Mouse (Mus musculus): ENCODE results near the gene Cwf19l1.
A peak's percentile ranks its signal among the peaks of the same experiment; 100 is the strongest.

The Cwf19l1 gene

DNA sequence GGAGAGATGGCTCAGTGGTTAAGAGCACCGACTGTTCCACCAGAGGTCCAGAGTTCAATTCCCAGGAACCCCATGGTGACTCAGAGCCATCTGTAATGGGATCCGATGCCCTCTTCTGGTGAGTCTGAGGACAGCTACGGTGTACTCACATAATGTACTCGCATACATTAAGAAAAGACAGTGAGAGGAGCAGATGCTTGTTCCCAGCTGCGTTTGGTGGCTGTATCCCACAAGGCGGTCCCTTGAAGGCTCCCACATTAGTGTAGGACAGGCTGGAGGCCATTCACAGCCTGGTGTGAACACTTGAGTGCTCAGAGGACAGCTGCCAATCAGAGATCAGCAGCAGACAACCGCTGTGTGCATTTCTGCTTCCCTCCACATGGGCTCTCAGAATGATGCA, 24.0 kb downstream of the Cwf19l1 start:
- no peak for DNase-seq (ENCODE audit: low spot score in 2 of 2)

DNA sequence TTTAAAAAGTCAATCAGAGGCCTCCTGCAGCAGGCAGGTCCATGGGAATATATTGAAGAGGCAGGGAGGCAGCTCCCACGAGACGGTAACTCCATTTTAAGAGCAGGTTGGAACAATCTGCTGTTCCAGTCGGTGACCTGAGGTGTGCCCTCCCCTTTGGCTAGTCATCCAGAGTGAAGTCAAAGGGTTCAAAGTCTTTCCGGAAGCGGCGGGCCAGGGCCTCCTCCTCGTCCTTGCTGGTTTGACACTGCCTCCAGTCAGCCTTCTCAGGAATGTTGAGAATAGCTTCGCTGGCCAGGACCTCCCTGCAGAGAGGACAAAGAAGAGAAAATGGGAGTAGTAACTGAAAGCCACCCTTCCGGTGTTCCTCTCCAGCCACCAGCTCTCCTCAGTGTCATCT, 25.3 kb downstream of the Cwf19l1 start:
- DNase-seq (ENCODE audit: low spot score in 2 of 2): no peak

DNA sequence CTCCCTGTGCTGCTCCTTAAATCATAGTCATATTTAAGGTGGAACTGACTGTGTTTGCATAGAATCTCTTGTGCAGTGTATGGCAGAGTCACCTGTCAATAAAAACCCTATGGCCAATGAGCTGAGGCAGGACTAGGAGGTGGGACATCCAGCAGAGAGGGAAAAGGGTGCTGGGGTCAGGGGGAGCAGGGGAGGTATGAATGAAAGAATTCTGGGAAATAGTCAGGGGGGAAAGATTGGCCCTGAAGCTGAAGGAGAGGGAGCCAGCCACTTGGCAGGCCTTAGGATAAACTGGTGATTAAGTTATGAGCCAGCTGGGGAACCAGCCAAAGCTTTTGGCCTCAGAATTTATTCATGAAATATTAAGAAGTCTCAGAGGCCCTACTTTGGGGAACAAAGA, 26.7 kb downstream of the Cwf19l1 start:
- DNase-seq (ENCODE audit: low spot score in 2 of 2): no peak

DNA sequence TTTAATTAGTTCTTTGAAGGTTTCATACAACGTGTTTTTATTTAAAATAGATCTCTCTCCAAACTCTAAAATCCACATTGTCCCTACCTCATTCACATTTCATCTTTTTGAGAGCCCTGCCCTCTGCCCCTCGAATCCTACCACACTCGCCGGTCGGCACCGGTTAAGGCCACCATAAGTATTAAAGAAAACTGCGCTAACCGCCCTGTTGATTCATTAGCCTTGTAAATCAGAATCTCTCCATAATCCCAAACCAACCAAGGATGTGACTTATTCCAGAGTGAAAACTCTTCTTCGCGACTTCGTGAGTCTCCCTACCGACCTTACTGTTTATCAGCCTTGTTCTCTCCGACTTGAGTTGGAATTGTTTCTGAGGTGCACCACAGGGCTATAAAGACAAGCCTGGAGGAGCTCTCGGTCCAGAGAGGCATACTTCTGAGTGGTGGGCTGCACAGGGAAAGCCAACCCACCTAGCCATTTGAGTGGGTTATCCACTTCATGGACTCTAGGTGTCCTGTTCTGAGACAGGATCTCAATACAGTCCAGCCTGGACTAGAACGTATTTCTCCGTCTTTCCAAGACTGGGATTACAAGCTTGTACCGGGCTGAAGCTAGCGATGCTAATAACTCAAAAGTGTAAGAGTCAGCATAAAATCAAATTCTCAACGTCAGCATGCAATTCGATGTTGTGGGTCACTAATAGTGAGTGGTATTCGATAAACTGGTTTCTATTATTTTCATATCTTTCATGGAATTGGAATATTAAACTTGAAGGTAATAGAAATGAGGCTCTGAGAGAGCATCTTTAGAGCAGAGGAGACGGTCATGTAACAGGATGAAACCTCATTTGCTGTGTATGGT, 27.8 kb downstream of the Cwf19l1 start:
- no peak for DNase-seq (ENCODE audit: low spot score in 2 of 2)

DNA sequence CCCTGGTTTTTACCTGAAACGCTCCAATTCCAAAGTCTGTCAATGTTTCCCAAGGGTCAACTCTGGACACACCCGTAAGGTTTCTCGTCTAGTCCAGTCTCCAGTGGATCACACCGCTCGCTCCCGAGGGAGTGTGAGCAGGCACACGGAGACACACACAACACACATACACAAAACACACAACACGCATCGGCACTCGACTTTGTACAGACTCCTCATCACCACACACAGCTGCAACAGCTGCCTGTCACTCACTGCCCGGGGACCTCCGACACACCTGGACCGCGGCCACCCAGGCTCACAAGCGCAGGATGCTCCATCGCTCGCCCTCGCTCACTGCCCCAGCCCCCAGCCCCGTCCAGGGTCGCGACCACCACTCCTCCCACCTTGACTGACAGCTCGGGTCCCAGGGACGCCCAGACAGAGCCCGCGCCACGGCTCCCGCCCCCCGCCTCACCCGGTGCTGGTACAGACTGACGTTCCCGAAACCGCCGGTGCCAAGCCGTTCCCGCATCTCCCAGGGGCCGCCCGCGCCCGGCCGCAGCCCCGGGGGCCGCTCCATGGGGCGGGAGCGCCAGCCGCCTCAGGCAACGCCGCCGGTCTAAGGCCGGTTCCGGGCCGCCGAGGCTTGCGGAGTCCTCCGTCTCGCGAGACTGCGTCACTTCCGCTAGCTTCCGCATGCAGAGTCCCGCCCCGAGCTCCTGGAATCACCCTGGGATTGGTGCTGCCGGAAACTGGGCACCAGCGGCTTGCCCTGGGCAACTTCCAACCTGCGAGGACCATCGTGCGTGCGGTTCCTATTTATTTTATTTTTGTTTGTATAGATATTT, 28.6 kb downstream of the Cwf19l1 start, which contains the start of gene Chuk:
Gene Chuk, minus strand, starts transcription at position 650 of the 830 bp plus-strand sequence.
- peak; percentile 94 to 98 for DNase-seq (ENCODE audit: low spot score in 2 of 2)

DNA sequence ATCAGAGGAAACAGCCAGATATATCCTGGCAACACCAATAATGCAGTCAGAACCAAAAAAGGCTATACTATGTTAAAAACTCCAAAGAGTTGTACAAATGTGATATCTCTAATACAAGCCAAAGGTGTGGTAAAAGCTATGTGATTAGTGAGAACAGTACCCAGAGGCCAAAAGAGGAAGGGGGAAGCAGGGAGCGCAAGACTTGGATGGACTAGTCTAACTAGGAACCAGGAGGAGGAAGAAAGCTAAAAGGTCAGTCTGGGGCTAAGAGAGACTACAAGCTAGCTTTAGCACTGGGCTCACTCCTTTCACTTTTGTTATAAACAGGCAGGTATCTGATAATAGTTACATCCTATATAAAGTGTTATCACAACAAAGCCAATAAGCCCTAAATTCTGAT, 31.3 kb downstream of the Cwf19l1 start:
- DNase-seq (ENCODE audit: low spot score in 2 of 2): no peak

DNA sequence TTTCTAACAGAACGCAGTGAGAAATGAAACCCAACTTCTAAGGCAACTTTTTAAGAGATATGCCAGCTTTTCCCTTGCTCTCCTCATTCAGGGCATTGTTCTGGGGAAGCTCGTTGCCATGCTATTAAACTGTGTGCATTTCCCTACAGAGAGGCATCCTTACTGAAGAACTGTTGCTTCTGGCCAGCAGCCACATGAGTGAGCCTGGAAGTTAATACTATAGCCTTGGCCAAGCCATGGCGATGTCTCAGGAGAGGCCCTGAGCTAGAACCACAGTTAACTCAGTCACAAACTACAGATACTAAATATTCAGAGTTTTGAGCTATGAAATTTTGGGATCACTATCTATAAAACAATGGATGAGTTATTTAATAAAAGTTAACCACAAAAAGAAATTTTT, 32.7 kb downstream of the Cwf19l1 start:
- no peak for DNase-seq (ENCODE audit: low spot score in 2 of 2)

DNA sequence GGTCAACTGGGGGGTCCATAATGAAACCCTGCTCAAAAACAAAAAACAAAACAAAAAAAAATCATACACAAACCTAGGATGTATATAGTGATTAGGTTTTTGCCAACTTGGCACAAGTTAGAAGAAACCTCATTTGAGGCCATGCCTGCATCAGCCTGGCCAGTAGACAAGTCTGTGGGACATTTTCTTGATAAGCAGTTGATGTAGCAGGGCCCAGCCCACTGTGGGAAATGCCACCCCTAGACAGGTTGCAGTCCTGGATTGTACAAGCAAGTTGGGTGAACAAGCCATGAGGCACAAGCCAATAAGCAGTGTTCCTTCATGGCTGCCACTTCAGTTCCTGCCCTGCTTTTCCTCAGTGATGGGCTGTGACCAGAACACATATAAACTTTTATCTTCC, 34.8 kb downstream of the Cwf19l1 start:
- DNase-seq (ENCODE audit: low spot score in 2 of 2): no peak

DNA sequence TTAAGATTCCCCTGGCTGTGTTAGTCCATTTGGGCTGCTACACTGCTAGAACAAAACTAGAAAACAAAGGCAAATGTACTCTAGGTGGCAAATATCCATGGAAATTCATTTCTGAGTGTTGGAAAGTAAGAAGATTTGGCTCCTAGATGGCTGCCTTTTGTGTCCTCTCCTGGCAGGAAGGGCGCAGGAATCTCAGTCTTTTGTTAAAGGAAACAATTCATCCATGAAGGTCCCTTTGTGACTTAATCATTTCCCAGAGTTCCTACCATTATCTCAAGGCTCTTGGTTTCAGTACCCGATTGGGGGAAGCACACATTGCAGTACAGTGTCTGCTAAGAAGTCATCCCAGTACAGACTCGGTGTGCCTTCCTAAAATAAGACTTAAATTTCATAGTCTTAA, 49.4 kb downstream of the Cwf19l1 start:
- no peak for DNase-seq (ENCODE audit: low spot score in 2 of 2)

DNA sequence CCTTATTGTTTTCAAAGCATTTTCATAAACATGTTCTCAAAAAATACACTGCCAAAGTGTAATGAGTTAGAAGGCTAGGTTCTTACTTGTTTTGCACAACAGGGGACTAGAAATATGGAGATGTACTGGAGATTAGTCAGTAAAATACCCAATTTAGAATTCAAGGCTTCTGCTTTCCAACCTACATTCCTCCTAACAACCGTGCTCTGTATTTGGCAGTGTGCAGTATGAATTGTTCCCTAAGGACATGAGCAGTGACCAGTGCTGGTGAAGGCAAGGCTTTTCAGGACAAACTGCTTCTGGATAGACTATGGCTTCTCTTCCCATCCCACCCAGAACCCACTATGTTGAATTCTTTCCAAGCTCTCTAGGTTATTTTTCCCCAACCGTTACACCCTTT, 54.8 kb downstream of the Cwf19l1 start:
- no peak for DNase-seq (ENCODE audit: low spot score in 2 of 2)

DNA sequence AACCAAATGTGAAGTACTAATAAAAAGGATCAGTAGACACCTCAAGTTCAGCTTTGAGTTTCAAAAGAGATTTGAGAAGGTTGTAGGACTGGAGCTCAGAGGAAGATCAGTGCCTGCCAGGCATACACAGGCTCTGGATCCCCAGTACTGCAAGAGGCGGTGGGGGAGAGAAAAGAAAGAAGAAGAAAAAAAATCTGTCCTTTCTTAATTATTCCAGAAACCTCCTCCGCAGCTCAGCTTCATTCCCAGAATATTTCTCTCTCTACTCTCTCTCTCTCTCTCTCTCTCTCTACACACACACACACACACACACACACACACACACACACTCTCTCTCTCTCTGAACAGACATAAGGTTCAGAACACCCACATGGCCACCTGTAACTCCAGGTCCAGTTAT, 55.7 kb downstream of the Cwf19l1 start:
- DNase-seq (ENCODE audit: low spot score in 2 of 2): no peak

DNA sequence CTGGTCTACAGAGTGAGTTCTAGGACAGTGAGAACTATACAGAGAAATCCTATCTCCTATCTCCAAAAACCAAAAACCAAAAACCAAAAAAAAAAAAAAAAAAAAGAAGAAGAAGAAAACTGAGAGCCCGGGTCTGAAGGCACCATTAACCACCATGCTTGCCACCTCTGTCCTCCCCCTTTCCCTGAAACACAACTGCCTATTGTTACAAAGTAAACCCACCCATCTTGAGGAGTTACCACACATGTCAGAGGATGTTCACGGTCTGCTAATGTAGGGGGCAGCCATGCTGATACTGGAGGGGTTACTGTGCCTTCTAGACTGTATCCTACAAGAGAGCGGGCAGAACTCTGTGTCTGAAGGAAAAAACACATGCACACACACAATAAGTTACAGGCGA, 58.7 kb downstream of the Cwf19l1 start:
- DNase-seq (ENCODE audit: low spot score in 2 of 2): no peak

DNA sequence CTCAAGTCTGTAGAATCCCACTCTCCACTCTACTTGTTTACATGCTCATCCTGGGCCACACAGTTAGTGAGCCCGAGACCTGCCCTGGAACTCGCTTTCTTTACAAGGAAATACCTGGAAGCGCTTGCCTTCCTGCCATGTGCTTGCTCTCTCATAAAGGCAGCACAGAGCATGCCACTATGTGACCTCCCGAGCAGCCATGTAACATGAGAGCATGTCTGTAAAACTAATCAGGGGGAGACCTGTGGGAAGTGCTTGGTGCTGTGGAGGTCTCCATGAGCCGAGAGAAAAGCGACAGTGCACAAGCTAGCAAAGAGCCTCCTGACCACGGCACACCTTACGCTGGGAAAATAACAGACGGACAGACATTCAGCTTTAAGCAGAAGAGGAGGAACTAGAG, 59.2 kb downstream of the Cwf19l1 start:
- no peak for DNase-seq (ENCODE audit: low spot score in 2 of 2)

DNA sequence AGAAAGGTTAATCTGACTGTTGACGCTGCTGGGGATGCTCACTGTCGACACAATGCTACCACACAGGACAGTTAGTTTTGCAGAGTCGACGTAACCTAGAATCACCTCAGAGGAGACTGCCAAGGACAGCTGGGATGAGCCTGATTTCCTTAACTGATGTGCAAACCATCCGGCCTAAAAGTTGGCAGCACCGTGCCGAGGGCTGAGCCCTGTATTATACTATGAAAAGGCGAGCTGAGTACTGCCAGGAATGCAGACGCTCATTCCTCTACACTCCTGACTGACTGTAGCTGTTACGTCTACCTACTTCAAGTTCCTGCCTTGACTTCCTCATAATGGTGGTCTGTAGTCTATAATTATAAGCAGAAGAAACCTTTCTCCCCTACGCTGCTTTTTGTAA, 60.7 kb downstream of the Cwf19l1 start:
- no peak for DNase-seq (ENCODE audit: low spot score in 2 of 2)

DNA sequence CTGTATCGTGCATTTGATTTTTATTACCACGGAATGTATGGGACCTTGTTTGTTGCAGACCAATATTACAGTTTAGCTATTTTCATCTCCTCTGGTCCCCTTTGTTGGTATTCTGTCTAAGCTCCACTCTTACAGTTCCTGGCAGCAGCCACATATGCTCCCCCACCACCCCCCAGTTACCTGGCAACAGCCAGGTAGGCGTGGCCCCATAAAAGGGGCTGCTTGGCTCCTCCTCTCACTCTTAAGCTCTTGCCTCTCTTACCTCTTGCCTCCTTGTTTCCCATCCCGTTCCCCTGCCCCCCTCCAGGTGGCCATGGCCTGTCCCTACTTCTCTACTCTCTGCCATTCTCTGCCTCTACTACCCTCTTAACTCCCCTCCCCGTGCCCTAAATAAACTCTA, 64.5 kb downstream of the Cwf19l1 start:
- no peak for DNase-seq (ENCODE audit: low spot score in 2 of 2)

DNA sequence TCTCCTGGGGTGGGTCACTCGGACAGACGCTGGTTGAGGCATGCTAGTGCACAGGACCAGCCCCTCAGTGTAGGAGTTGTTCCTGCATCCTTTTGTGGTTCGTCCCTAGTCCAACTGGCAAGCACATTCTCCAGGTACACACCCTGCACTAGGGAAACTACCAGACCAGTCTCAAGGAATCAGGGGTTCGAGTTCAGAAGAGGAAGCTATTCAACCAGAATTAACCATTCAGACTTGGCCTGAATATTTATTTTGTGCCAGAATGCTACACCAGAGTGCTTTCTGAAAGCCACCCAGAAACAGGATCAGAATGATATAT, 65.8 kb downstream of the Cwf19l1 start:
- DNase-seq (ENCODE audit: low spot score in 2 of 2): no peak

DNA sequence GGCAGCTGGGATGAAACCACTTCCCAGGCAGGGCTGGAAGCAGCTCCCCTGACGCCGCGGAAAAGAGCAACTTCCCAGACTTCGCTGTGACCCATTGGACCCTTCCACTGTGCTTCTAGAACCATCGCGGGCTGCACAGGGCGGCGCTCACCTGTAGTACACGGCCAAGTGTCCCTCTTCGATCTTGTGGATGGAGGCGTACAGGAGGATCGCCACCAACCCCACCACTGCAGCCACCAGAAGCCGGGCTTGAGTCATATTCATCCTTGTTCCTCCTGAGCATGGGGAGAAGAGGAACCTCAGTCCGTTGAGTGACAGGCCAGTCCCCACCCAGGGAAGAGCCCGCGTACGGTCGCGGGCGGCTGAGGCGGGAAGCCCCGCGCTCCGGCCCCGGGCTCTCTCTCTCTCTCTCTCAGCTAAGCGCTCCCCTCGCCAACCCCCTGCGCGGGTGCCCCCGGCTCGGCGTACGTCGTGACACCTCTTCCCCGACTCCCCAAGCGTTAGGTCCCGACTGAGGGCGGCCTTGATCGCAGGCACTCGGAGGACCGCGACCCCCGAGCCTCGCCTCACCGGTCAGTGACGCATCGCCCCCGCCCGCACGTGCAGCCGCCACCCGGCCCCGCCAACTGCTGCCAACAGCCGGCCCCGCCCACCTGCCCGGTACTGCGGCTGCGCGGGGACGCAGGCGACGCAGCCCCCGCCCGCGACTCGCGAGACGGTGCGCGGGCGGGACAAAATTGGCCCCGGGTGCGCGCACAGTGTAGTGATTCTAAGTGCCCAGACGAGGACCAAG, 66.4 kb downstream of the Cwf19l1 start, which contains the start of gene Erlin1:
Gene Erlin1, minus strand, starts transcription at position 665 of the 793 bp plus-strand sequence.
- peak; percentile 86 to 93 for DNase-seq (ENCODE audit: low spot score in 2 of 2)

DNA sequence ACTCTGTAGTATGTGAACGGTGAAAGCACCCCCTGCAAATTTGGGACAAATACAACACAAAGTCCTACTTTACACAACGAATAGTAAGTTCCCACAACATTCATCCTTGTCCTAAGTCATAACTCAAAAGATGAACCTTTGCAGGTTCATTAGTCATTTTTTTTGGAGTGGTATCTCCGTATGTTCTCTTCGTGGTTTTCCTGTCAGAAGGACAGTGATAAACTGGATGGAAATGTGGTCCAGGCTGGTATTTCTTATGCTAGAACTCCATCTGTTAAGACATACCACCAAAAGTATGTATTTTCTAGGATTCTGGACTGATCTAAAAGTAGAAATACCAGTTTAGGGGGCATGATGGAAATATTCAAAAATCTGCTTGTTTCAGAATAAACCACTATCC, 67.4 kb downstream of the Cwf19l1 start:
- DNase-seq (ENCODE audit: low spot score in 2 of 2): no peak

DNA sequence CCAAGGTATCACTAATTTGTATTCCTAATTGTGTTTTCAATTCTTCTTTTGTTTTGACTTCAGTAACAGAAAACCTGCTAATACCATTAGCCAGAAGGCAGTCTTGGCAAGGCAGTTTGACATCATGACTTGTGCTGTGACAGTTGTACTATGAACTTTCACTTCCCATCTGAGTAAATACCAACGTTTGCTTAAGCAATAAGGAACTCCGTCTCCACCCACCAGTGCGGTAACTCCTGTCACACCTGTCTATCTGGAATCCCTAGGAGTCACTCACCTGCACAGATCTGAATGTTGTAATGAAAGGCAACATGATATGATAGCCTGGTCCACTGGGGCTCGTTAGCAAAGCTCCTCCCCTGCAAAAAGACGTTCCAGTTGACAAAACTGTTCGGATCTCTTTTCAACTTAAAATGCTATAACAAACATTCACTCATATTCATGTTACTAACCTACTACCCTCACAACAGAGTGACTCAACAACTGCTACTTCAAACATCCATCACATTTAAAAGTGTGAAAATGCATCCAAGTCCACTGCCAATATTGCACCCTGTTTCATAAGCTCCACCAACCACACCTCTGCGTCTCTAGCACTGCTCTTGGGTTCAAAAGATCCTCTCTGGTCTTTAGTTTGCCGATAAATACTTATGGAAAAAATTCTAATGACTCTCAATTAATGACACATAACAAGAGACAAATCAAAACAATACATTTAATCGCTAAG, 68.2 kb downstream of the Cwf19l1 start:
- DNase-seq (ENCODE audit: low spot score in 2 of 2): no peak

DNA sequence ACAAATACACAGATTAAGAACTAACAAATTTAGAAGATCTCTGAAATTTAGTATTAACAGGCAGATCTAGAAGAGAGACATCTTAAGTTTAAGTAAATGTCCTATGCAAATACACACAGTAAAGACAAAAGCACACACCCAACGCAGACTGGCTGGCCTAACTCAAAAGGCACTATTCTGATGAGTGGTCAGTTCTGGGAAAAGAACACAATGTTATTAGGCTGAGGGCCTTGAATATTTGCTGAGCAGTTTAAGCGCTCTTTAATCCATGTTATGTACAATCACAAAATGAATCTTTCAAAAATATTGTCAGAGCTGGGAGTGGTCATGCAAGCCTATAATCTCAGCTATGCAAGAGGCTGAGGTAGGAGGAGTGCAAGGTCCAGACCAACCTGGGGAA, 70.9 kb downstream of the Cwf19l1 start:
- DNase-seq (ENCODE audit: low spot score in 2 of 2): no peak

DNA sequence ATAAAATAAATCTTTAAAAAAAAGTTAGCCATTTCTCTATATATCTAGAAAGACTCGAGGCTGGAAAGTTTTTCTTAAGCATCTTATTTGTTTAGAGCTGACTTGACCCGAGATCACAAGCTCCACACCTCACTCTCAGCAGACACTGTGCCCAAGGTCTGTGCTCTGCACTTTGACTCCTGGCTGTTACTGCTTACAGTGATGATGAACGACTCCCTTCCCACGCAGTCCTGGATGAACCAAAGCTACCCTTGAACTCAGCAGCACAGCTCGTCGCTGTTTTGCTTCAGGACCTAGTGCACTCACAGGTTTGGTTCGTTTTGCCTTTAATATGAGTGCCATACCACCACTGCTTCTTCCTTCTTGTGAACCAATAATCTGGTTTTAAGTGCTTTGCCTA, 71.9 kb downstream of the Cwf19l1 start:
- no peak for DNase-seq (ENCODE audit: low spot score in 2 of 2)

DNA sequence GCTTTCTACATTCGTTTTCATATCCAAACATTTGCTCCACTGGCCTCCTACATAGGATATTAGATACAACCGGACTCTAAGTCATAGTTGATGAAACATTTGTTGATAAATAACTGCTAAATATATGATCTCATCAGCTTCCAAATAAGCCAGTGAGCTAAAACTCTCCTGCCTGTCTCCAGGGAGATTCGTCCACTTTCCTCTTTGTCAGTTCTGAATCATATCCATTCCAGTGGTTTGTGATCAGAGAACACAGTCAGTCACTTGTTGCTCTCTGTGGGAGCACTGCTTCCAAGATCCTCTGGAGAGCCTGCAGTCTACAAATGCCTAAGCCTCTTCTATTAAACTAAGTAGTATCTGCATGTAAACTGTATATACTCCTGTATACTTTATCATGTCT, 75.5 kb downstream of the Cwf19l1 start:
- DNase-seq (ENCODE audit: low spot score in 2 of 2): no peak
